Mouse (Mus musculus) induced T-regulatory cell, adult 2 months (primary cell): Measurements from ENCODE around the gene Zfp949.
A peak's percentile ranks its signal among the peaks of the same experiment; 100 is the strongest.
"Not testable (repeated sequence)": the region's sequence is repeated elsewhere in the genome, so short reads cannot be mapped to it uniquely, and the experiment has no call there.

ENCODE experiments used
- DNase-seq: peaks from one replicate; pipeline ENCODE4 v3.0.0-alpha.2; 2012; ENCODE audit warnings: low read depth

The Zfp949 gene

GRCm38 (mm10) chr9:88542816-88543215, 5.0 kb upstream of the Zfp949 start:
- peak; percentile 72 for DNase-seq

GRCm38 (mm10) chr9:88545534-88545933, 2.3 kb upstream of the Zfp949 start:
- peak; percentile 18 for DNase-seq

GRCm38 (mm10) chr9:88546166-88546565, 1.7 kb upstream of the Zfp949 start:
- DNase-seq = peak; percentile 89

- DNase-seq = no peak
Observed at GRCm38 (mm10) chr9:88546657-88547056, 1.2 kb upstream of the Zfp949 start.

- peak; percentile 75 for DNase-seq
Observed at GRCm38 (mm10) chr9:88547270-88547669, 550 bp upstream of the Zfp949 start.

- no peak for DNase-seq
Observed at GRCm38 (mm10) chr9:88548614-88548945, 760 bp downstream of the Zfp949 start.

- no peak for DNase-seq
Observed at GRCm38 (mm10) chr9:88553071-88553470, 5.3 kb downstream of the Zfp949 start.

- no peak for DNase-seq
Observed at GRCm38 (mm10) chr9:88558146-88558545, 10.3 kb downstream of the Zfp949 start.

- peak; percentile 30 for DNase-seq
Observed at GRCm38 (mm10) chr9:88561476-88561875, 13.7 kb downstream of the Zfp949 start.

- DNase-seq = not testable (repeated sequence)
Observed at GRCm38 (mm10) chr9:88570471-88570870, 22.7 kb downstream of the Zfp949 start.

GRCm38 (mm10) chr9:88580591-88580990, 32.8 kb downstream of the Zfp949 start, which contains the start of gene Trim43a:
Gene Trim43a, plus strand, starts transcription at chr9:88580891.
- DNase-seq = not testable (repeated sequence)

- not testable (repeated sequence) for DNase-seq
Observed at GRCm38 (mm10) chr9:88593708-88594107, 45.9 kb downstream of the Zfp949 start.

- peak; percentile 91 for DNase-seq
Observed at GRCm38 (mm10) chr9:88599206-88600162, 51.7 kb downstream of the Zfp949 start.
